Mouse (Mus musculus): ENCODE results near the gene Csk. TPM values are rescaled to one million over a fixed set of nuclear protein-coding genes. Genes with fewer than 3 reads are reported as not detected.
A peak's percentile ranks its signal among the peaks of the same experiment; 100 is the strongest.

Csk gene
- total and polyA plus RNA-seq, 2 experiments from 2014 or later, result 10.8 to 54.2 TPM

DNA sequence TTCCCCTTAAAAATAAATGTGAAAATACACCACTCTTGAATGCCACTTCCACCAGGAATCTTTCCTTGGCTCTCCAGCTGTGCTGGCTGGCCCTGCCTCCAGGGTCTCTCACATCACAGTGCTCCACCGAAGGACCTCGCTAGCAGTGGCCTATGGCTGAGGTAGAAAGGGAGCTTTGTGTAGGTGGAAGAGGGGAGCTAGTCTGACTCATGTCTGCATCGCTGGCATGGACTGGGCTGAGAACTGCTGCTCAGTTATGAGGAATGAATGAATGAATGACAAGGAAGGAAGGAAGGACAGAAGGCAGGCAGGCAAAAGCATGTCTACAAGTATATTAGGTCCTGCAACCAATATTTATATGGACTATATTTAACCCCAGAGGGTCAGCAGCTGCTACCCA lies 16.2 kb downstream of the Csk start:
- DNase-seq (ENCODE audit: low spot score), result no peak
- Histone ChIP-seq H3K4me3 (ENCODE audit: low read depth, low read length) (no peak overlapping the region), H3K4me1 (ENCODE audit: control insufficient read depth, insufficient read depth) (peaks cover 55% of the 10 kb centered on the region), H3K4me2 (ENCODE audit: low read depth, low read length) (peak overlapping the region; percentile 50; the same call in 1 of the 2 replicates), H3K9me3 (replicated peaks; ENCODE audit: control insufficient read depth, low read length) (no peaks in the 10 kb centered on the region), H3K27ac (ENCODE audit: low read depth) (peak overlapping the region; percentile 86), H3K36me3 (replicated peaks; ENCODE audit: control insufficient read depth, insufficient read depth, low read length) (no peaks in the 10 kb centered on the region), H3K9ac (replicated peaks; ENCODE audit: low read depth, low read length) (0 out of 2 replicates have a peak overlapping the region, but pooled peaks have one; percentile 16), H3K27me3 (ENCODE audit: control insufficient read depth, insufficient read depth, low read length) (no peaks in the 10 kb centered on the region)
- WGBS, result 22% methylated on average over 3 of the region's 3 CpGs
- TF ChIP-seq EP300 (IDR thresholded peaks at IDR 0.05; ENCODE audit: low read depth) (no peak), CTCF (IDR thresholded peaks at IDR 0.05; ENCODE audit: low read depth) (no peak)
- no peak for ATAC-seq (ENCODE audit: insufficient read depth, low read depth)

DNA sequence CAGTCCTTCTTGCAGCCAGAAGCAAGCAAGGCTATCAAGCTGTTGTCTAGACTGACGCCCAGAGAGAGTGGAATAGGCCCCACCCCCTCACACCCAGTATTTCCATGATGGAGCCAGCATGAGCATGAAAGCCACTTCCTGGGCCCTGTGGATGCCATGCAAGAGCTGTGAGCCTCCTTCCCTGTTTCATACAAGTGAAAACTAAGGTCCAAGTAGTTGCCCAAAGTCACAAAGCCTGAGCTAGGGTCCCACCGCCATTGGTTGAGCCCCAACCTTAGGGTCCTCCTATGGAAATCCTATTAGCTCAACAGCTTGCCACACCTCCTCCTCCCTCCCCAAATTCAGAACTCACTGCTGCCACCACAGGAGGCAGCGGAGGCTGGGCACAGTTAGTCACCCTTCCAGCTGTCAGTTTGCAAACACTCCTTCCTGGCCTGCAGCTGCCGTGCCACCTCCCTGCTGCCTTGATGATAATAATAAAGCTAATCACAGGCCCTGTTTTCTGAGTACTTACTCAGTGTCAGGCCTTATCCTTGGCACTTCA lies 19.9 kb downstream of the Csk start:
- Histone ChIP-seq H3K4me2 (ENCODE audit: low read depth, low read length) (no peak overlapping the region), H3K27ac (ENCODE audit: low read depth) (peak overlapping the region; percentile 25; the same call in 1 of the 2 replicates), H3K9ac (replicated peaks; ENCODE audit: low read depth, low read length) (no peak overlapping the region), H3K9me3 (replicated peaks; ENCODE audit: control insufficient read depth, low read length) (no peaks in the 10 kb centered on the region), H3K4me3 (ENCODE audit: low read depth, low read length) (no peak overlapping the region), H3K36me3 (replicated peaks; ENCODE audit: control insufficient read depth, insufficient read depth, low read length) (peaks cover 27% of the 10 kb centered on the region), H3K27me3 (ENCODE audit: control insufficient read depth, insufficient read depth, low read length) (no peaks in the 10 kb centered on the region), H3K4me1 (ENCODE audit: control insufficient read depth, insufficient read depth) (peaks cover 26% of the 10 kb centered on the region)
- TF ChIP-seq CTCF (IDR thresholded peaks at IDR 0.05; ENCODE audit: low read depth) (peak; percentile 31; the same call in 1 of the 2 replicates), EP300 (IDR thresholded peaks at IDR 0.05; ENCODE audit: low read depth) (no peak)
- no peak for ATAC-seq (ENCODE audit: insufficient read depth, low read depth)
- no peak for DNase-seq (ENCODE audit: low spot score)
- 38% methylated on average over 4 of the region's 4 CpGs for WGBS

DNA sequence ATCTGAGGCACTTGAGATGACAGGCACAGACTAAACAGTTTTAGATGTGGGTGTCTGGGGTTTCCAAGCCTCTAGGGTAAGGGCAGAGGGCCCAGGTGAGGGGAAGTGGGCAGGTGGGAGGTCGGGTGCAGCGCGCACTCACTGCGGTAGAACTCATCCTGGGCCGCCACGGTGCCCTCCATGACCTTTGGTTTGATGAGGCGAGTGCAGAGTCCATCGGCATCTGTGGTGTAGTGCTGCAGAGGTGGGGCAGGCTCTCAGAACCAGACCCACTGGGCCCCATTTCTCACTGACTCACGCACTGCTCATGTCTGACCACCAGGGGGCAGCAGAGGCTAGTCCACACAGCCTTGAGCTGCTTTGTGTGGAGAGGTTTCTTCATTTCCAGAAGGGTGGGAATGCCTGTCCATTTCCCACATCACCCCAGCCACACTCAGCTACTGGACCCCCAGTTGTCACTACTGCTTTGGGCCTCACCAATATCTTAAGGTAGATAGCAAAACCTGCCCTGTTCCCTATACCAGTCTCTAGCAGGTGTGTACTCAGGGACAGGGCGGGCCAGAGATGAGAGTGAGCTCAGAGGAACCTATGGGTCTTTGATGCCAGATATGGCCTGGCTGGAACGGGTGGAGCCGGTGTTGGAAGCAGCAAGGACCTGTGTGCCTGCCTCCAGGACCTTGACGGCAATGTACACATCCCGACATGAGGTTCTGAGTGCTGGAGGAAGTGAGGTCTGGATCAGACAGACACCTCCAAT lies 24.1 kb downstream of the Csk start:
- no peaks in the 10 kb centered on the region for H3K9me3 ChIP-seq (replicated peaks; ENCODE audit: control insufficient read depth, low read length)
- H3K27me3 ChIP-seq (ENCODE audit: control insufficient read depth, insufficient read depth, low read length), result no peaks in the 10 kb centered on the region
- TF ChIP-seq EP300 (IDR thresholded peaks at IDR 0.05; ENCODE audit: low read depth), result no peak
- TF ChIP-seq CTCF (IDR thresholded peaks at IDR 0.05; ENCODE audit: low read depth), result peak; percentile 98
- H3K4me3 ChIP-seq (ENCODE audit: low read depth, low read length), result no peak overlapping the region
- no peak overlapping the region for H3K9ac ChIP-seq (replicated peaks; ENCODE audit: low read depth, low read length)
- H3K36me3 ChIP-seq (replicated peaks; ENCODE audit: control insufficient read depth, insufficient read depth, low read length), result peaks cover 66% of the 10 kb centered on the region
- ATAC-seq (ENCODE audit: insufficient read depth, low read depth), result peak; percentile 67
- H3K4me1 ChIP-seq (ENCODE audit: control insufficient read depth, insufficient read depth), result peaks cover 4% of the 10 kb centered on the region; the same call in 1 of the 2 replicates
- no peak overlapping the region for H3K4me2 ChIP-seq (ENCODE audit: low read depth, low read length)
- peak; percentile 52 for DNase-seq (ENCODE audit: low spot score)
- 63% methylated on average over 14 of the region's 14 CpGs for WGBS
- no peak overlapping the region for H3K27ac ChIP-seq (ENCODE audit: low read depth)

DNA sequence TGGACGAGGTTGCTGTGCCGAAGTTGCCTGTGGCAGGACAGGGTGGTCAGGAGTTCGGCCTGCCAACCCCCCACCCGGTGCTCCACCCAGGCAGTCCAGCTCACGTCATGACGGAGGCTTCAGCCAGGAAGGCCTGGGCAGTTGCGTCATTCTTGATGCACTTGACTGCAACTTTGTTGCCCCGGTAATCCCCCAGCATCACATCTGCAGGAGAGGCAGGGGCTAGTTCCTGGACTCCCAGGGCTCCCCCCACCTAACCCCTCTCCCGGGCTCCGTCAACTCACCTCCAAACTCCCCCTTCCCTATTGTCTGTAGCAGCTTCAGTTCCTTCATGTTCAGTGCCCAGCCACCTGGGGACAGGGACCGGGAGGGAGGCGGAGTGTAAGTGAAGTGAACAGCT lies 24.7 kb downstream of the Csk start:
- DNase-seq (ENCODE audit: low spot score) (no peak), ATAC-seq (ENCODE audit: insufficient read depth, low read depth) (no peak)
- H3K27ac ChIP-seq (ENCODE audit: low read depth), result no peak overlapping the region
- H3K4me2 ChIP-seq (ENCODE audit: low read depth, low read length), result no peak overlapping the region
- TF ChIP-seq EP300 (IDR thresholded peaks at IDR 0.05; ENCODE audit: low read depth), result no peak
- no peak for TF ChIP-seq CTCF (IDR thresholded peaks at IDR 0.05; ENCODE audit: low read depth)
- no peaks in the 10 kb centered on the region for H3K9me3 ChIP-seq (replicated peaks; ENCODE audit: control insufficient read depth, low read length)
- no peaks in the 10 kb centered on the region for H3K27me3 ChIP-seq (ENCODE audit: control insufficient read depth, insufficient read depth, low read length)
- no peak overlapping the region for H3K9ac ChIP-seq (replicated peaks; ENCODE audit: low read depth, low read length)
- H3K36me3 ChIP-seq (replicated peaks; ENCODE audit: control insufficient read depth, insufficient read depth, low read length), result peaks cover 66% of the 10 kb centered on the region
- no peak overlapping the region for H3K4me3 ChIP-seq (ENCODE audit: low read depth, low read length)
- whole genome bisulfite sequencing, result 84% methylated on average over 12 of the region's 12 CpGs
- peaks cover 4% of the 10 kb centered on the region; the same call in 1 of the 2 replicates for H3K4me1 ChIP-seq (ENCODE audit: control insufficient read depth, insufficient read depth)

DNA sequence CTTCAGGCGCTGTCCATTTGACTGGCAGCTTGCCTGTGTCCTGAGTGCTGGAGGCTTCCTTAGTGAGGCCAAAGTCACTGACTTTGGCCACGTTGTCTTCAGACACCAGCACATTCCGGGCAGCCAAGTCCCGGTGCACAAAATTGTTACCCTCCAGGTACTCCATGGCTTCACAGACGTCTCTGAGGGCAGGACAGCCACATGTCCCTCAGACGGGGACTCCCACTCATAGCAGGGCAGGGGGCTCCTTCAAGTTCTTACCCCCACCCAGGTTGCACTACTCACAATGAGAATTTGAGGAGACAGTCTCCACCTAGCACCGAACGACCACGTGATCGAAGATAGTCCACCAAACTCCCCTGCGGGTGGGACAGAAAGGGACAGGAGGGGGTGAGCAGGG lies 25.5 kb downstream of the Csk start:
- Histone ChIP-seq H3K9ac (replicated peaks; ENCODE audit: low read depth, low read length) (no peak overlapping the region), H3K36me3 (replicated peaks; ENCODE audit: control insufficient read depth, insufficient read depth, low read length) (peaks cover 66% of the 10 kb centered on the region), H3K9me3 (replicated peaks; ENCODE audit: control insufficient read depth, low read length) (no peaks in the 10 kb centered on the region), H3K4me2 (ENCODE audit: low read depth, low read length) (no peak overlapping the region), H3K27ac (ENCODE audit: low read depth) (no peak overlapping the region), H3K4me3 (ENCODE audit: low read depth, low read length) (no peak overlapping the region), H3K27me3 (ENCODE audit: control insufficient read depth, insufficient read depth, low read length) (no peaks in the 10 kb centered on the region), H3K4me1 (ENCODE audit: control insufficient read depth, insufficient read depth) (no peaks in the 10 kb centered on the region)
- no peak for DNase-seq (ENCODE audit: low spot score)
- TF ChIP-seq CTCF (IDR thresholded peaks at IDR 0.05; ENCODE audit: low read depth), result no peak
- no peak for TF ChIP-seq EP300 (IDR thresholded peaks at IDR 0.05; ENCODE audit: low read depth)
- no peak for ATAC-seq (ENCODE audit: insufficient read depth, low read depth)
- 86% methylated on average over 11 of the region's 11 CpGs for WGBS
